Mouse (Mus musculus) liver, embryonic 14.5 days (tissue): Measurements from ENCODE around the gene Pdlim4.

ENCODE experiments used
- CTCF ChIP-seq: IDR thresholded peaks from 2 replicates; pipeline ENCODE4 v1.5.1; 2016; ENCODE audit warnings: antibody characterized with exemption, low read depth, control low read depth
- EP300 ChIP-seq: IDR thresholded peaks from 2 replicates; pipeline ENCODE4 v1.6.1; 2016; ENCODE audit warnings: antibody characterized with exemption, low read depth

DNA sequence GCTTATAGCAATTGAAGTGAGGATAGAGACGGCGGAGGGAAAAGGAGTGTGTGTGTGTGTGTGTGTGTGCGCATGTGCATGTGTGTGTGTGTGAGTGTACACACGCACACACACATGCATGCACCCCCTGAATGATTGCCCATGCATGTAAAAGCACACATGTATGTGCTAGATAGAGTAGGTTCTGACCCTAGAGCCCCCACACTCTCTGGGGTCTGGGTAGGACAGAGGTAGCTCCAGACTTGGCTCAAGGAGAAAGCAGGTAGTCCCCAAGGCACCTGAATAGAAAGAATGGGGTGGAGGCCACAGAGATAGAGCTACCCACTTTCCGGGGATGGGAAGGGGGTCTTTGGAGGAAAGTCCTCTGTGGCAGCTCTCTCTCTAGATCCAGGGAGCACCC, 16.7 kb downstream of the Pdlim4 start:
- TF ChIP-seq CTCF: no peak
- TF ChIP-seq EP300: no peak
